Mouse (Mus musculus) adipocyte (in vitro differentiated cells): ENCODE data around the gene 9430007A20Rik.
"Not testable (repeated sequence)": the region's sequence is repeated elsewhere in the genome, so short reads cannot be mapped to it uniquely, and the experiment has no call there.

Experiments used
- DNase-seq: peaks from one replicate; pipeline ENCODE4 v3.0.0-alpha.2; 2016; ENCODE audit warnings: low spot score

9430007A20Rik gene

GRCm38 (mm10) chr4:144519522-144519921 is at the start of gene 9430007A20Rik:
TSS of gene 9430007A20Rik (plus strand) at chr4:144519822.
- no peak for DNase-seq

- no peak for DNase-seq
These were observed 26.3 kb upstream of the 9430007A20Rik start for GRCm38 (mm10) chr4:144493331-144493730.

GRCm38 (mm10) chr4:144506518-144506917 is 13.1 kb upstream of the 9430007A20Rik start:
- DNase-seq, result no peak

- no peak for DNase-seq
These were observed 25.1 kb downstream of the 9430007A20Rik start for GRCm38 (mm10) chr4:144544689-144545088.

DNA sequence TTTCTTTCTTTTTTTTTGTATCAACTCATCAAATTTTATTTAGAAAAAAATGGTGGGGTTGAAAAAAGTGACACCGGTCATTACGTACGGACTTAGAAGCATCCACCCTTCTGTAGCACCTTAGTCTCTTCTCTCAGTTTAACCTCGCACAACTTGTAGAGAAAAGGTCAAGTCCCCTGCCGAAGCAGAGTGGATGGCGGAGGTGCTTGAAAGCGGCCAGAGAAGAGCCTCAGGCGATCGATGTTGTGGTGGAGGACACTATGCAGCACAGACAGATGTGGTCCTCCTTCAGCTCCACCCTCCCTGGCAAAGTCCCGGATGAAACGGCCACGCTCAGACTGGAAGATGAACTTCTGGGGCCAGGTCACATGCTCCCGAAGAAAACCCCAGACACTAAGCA is 25.7 kb downstream of the 9430007A20Rik start:
- not testable (repeated sequence) for DNase-seq

DNA sequence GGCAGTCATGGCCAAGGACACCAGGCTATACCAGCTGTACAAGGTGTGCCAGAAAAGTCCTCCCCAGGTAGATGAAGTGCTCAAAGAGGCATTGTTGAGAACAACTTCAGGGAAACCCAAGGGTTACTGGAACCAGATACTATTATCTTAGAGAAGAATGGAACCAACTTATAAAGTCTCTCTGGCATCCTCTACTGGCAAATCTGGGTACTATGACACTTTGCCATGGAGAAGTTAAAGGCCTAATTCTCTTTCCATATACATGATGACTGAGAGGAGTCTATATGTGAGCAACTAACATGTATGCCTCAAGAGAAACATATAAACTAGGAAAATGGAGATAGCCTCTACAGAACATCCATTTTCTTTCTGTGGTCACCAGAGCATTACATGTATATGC is 31.5 kb downstream of the 9430007A20Rik start:
- no peak for DNase-seq

- DNase-seq, result no peak
These were observed 40.2 kb downstream of the 9430007A20Rik start for GRCm38 (mm10) chr4:144559792-144560191.

DNA sequence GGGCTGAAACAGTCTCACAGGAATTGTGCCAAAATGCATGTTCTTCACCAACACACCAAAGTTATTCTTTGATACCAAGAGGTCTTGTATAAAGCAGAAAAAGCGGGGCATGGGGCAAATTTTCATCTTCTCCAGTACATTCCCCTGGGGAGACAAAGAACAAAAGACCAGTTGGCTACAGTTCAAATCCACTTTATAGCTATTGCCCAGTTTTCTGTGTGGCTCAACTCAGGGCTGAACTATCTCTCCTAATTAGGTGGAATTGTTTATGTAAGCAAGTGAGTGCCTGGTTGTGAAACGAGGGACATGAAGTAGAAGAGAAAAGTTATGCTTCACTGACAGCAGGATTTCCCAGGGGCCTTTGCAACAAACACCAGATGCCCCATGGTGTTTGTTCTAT is 41.6 kb downstream of the 9430007A20Rik start:
- no peak for DNase-seq

DNA sequence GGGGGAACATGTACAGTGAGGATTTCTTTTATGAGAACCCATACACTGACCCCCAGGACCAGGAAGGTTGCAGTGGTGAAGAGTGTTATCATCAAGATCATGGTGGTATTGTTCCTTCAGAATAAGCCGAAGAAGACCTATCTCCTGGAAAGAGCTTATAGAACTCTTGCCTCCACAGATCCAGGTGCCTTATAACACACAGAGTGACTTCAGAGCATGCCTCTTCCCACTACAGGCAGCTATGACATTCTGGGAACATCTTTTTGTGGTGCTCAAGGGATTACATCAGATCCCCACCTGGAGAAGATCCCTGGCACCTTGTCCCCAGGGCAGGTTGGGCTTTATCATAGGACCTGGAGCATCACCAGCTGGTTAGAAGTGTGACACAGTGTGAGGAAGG is 45.4 kb downstream of the 9430007A20Rik start, which contains the start of gene Gm13124:
Gene Gm13124 (minus strand): TSS at position 101 of the 400 bp plus-strand sequence.
- no peak for DNase-seq

GRCm38 (mm10) chr4:144567752-144568151 is 48.1 kb downstream of the 9430007A20Rik start:
- DNase-seq, result no peak
